Mouse (Mus musculus): ENCODE results near the gene Echdc3.

- TF ChIP-seq CTCF (IDR thresholded peaks at IDR 0.05; ENCODE audit: low read depth) (no peak), EP300 (IDR thresholded peaks at IDR 0.05; ENCODE audit: low read depth) (no peak)
These were observed 25.4 kb downstream of the Echdc3 start for GRCm38 (mm10) chr2:6187418-6187817.

Measured in liver, embryonic 14.5 days (tissue).